Mouse (Mus musculus) mature B cell (primary cell): ENCODE data around the gene Spats1.
"Not testable (repeated sequence)": the region's sequence is repeated elsewhere in the genome, so short reads cannot be mapped to it uniquely, and the experiment has no call there.

Experiments used
- in situ Hi-C: fragments of 300-500 bp; cut with MboI; formaldehyde crosslinking; loops from 2 replicates; pipeline ENCODE4 v1.14.3; 2019

The Spats1 gene

GRCm38 (mm10) chr17:45490532-45491154 is 15.4 kb upstream of the Spats1 start:
- in situ Hi-C loops: no loop called here

- in situ Hi-C loops: no loop called here
Observed at GRCm38 (mm10) chr17:45489736-45490135, 14.5 kb upstream of the Spats1 start.

GRCm38 (mm10) chr17:45488321-45489254 is 13.4 kb upstream of the Spats1 start:
- in situ Hi-C loops: no loop called here

GRCm38 (mm10) chr17:45487216-45487615 is 12.0 kb upstream of the Spats1 start:
- in situ Hi-C loops: no loop called here

GRCm38 (mm10) chr17:45485581-45485980 is 10.4 kb upstream of the Spats1 start:
- in situ Hi-C loops: no loop called here

GRCm38 (mm10) chr17:45480429-45480828 is 5.2 kb upstream of the Spats1 start:
- in situ Hi-C loops: no loop called here

- in situ Hi-C loops: no loop called here
Observed at GRCm38 (mm10) chr17:45478234-45478825, 3.1 kb upstream of the Spats1 start.

GRCm38 (mm10) chr17:45474146-45474545 is 1.1 kb downstream of the Spats1 start:
- in situ Hi-C loops: no loop called here

- in situ Hi-C loops: no loop called here
Observed at GRCm38 (mm10) chr17:45473667-45474066, 1.5 kb downstream of the Spats1 start.

- in situ Hi-C loops: no loop called here
Observed at GRCm38 (mm10) chr17:45470726-45471125, 4.5 kb downstream of the Spats1 start.

GRCm38 (mm10) chr17:45468302-45468701 is 6.9 kb downstream of the Spats1 start:
- in situ Hi-C loops: no loop called here

GRCm38 (mm10) chr17:45466701-45467100 is 8.5 kb downstream of the Spats1 start:
- in situ Hi-C loops: no loop called here

GRCm38 (mm10) chr17:45464255-45464654 is 11.0 kb downstream of the Spats1 start:
- in situ Hi-C loops: no loop called here

GRCm38 (mm10) chr17:45462506-45462905 is 12.7 kb downstream of the Spats1 start:
- in situ Hi-C loops: no loop called here

- in situ Hi-C loops: no loop called here
Observed at GRCm38 (mm10) chr17:45459062-45459461, 16.2 kb downstream of the Spats1 start.

GRCm38 (mm10) chr17:45458516-45458915 is 16.7 kb downstream of the Spats1 start:
- in situ Hi-C loops: no loop called here

- in situ Hi-C loops: no loop called here
Observed at GRCm38 (mm10) chr17:45457487-45457886, 17.7 kb downstream of the Spats1 start.

GRCm38 (mm10) chr17:45456260-45457152 is 18.7 kb downstream of the Spats1 start:
- in situ Hi-C loops: no loop called here

GRCm38 (mm10) chr17:45455783-45456182 is 19.4 kb downstream of the Spats1 start:
- in situ Hi-C loops: not testable (repeated sequence)

- in situ Hi-C loops: no loop called here
Observed at GRCm38 (mm10) chr17:45454794-45455193, 20.4 kb downstream of the Spats1 start.

- in situ Hi-C loops: no loop called here
Observed at GRCm38 (mm10) chr17:45452271-45452670, 22.9 kb downstream of the Spats1 start.

- in situ Hi-C loops: no loop called here
Observed at GRCm38 (mm10) chr17:45450153-45450552, 25.1 kb downstream of the Spats1 start.
